Mouse (Mus musculus): ENCODE data around the gene Ntm. TPM values are rescaled to one million over a fixed set of nuclear protein-coding genes. Genes with fewer than 3 reads are reported as not detected.

The Ntm gene
- polyA plus RNA-seq, 2 experiments, result 23.9 to 32.4 TPM

- DNase-seq (ENCODE audit: low spot score) (no peak), ATAC-seq (ENCODE audit: low FRiP score, low read depth) (no peak)
- H3K4me2 ChIP-seq (replicated peaks; ENCODE audit: low read depth, low read length, severe bottlenecking), result no peak overlapping the region
- H3K9me3 ChIP-seq (ENCODE audit: control insufficient read depth, low read length), result no peaks in the 10 kb centered on the region
- no peak overlapping the region for H3K9ac ChIP-seq (ENCODE audit: low read depth, low read length, severe bottlenecking)
- no peak overlapping the region for H3K4me3 ChIP-seq (replicated peaks; ENCODE audit: low read length)
- TF ChIP-seq POLR2A (IDR thresholded peaks at IDR 0.05; ENCODE audit: borderline replicate concordance, extremely low read depth, insufficient read depth, insufficient read length), result no peak
- H3K27ac ChIP-seq (replicated peaks; ENCODE audit: low read depth, low read length), result no peak overlapping the region
- H3K36me3 ChIP-seq (ENCODE audit: control insufficient read depth, insufficient read depth, low read length), result no peaks in the 10 kb centered on the region
- no peaks in the 10 kb centered on the region for H3K27me3 ChIP-seq (ENCODE audit: control insufficient read depth, insufficient read depth, low read length)
- WGBS, result 92% methylated on average over 4 of the region's 4 CpGs
- no peaks in the 10 kb centered on the region for H3K4me1 ChIP-seq (ENCODE audit: control insufficient read depth, insufficient read depth, low read length)
These were observed 199.6 kb downstream of the Ntm start for GRCm38 (mm10) chr9:29763338-29763737.

GRCm38 (mm10) chr9:29761952-29762586, 200.9 kb downstream of the Ntm start:
- DNase-seq (ENCODE audit: low spot score), result no peak
- 67% methylated on average over 8 of the region's 8 CpGs for WGBS
- no peak overlapping the region for H3K27ac ChIP-seq (replicated peaks; ENCODE audit: low read depth, low read length)

GRCm38 (mm10) chr9:29761511-29761910, 201.4 kb downstream of the Ntm start:
- H3K4me3 ChIP-seq (replicated peaks; ENCODE audit: low read length), result no peak overlapping the region
- H3K9me3 ChIP-seq (ENCODE audit: control insufficient read depth, low read length), result no peaks in the 10 kb centered on the region
- DNase-seq (ENCODE audit: low spot score), result no peak
- ATAC-seq (ENCODE audit: low FRiP score, low read depth), result no peak
- no peak overlapping the region for H3K4me2 ChIP-seq (replicated peaks; ENCODE audit: low read depth, low read length, severe bottlenecking)
- TF ChIP-seq POLR2A (IDR thresholded peaks at IDR 0.05; ENCODE audit: borderline replicate concordance, extremely low read depth, insufficient read depth, insufficient read length), result no peak
- WGBS, result 83% methylated on average over 5 of the region's 5 CpGs
- no peaks in the 10 kb centered on the region for H3K27me3 ChIP-seq (ENCODE audit: control insufficient read depth, insufficient read depth, low read length)
- no peak overlapping the region for H3K9ac ChIP-seq (ENCODE audit: low read depth, low read length, severe bottlenecking)
- H3K4me1 ChIP-seq (ENCODE audit: control insufficient read depth, insufficient read depth, low read length), result no peaks in the 10 kb centered on the region
- no peaks in the 10 kb centered on the region for H3K36me3 ChIP-seq (ENCODE audit: control insufficient read depth, insufficient read depth, low read length)
- H3K27ac ChIP-seq (replicated peaks; ENCODE audit: low read depth, low read length), result no peak overlapping the region

More at GRCm38 (mm10) chr9:29761952-29762586, 200.9 kb downstream of the Ntm start:
- Histone ChIP-seq H3K4me3 (replicated peaks; ENCODE audit: low read length) (no peak overlapping the region), H3K4me2 (replicated peaks; ENCODE audit: low read depth, low read length, severe bottlenecking) (no peak overlapping the region), H3K9ac (ENCODE audit: low read depth, low read length, severe bottlenecking) (no peak overlapping the region), H3K27me3 (ENCODE audit: control insufficient read depth, insufficient read depth, low read length) (no peaks in the 10 kb centered on the region), H3K4me1 (ENCODE audit: control insufficient read depth, insufficient read depth, low read length) (no peaks in the 10 kb centered on the region), H3K36me3 (ENCODE audit: control insufficient read depth, insufficient read depth, low read length) (no peaks in the 10 kb centered on the region), H3K9me3 (ENCODE audit: control insufficient read depth, low read length) (no peaks in the 10 kb centered on the region)
- TF ChIP-seq POLR2A (IDR thresholded peaks at IDR 0.05; ENCODE audit: borderline replicate concordance, extremely low read depth, insufficient read depth, insufficient read length), result no peak
- no peak for ATAC-seq (ENCODE audit: low FRiP score, low read depth)

- DNase-seq (ENCODE audit: low spot score) (no peak), ATAC-seq (ENCODE audit: low FRiP score, low read depth) (no peak)
- Histone ChIP-seq H3K27ac (replicated peaks; ENCODE audit: low read depth, low read length) (no peak overlapping the region), H3K27me3 (ENCODE audit: control insufficient read depth, insufficient read depth, low read length) (no peaks in the 10 kb centered on the region), H3K4me1 (ENCODE audit: control insufficient read depth, insufficient read depth, low read length) (no peaks in the 10 kb centered on the region), H3K36me3 (ENCODE audit: control insufficient read depth, insufficient read depth, low read length) (no peaks in the 10 kb centered on the region), H3K4me3 (replicated peaks; ENCODE audit: low read length) (no peak overlapping the region), H3K9me3 (ENCODE audit: control insufficient read depth, low read length) (no peaks in the 10 kb centered on the region), H3K9ac (ENCODE audit: low read depth, low read length, severe bottlenecking) (no peak overlapping the region), H3K4me2 (replicated peaks; ENCODE audit: low read depth, low read length, severe bottlenecking) (no peak overlapping the region)
- WGBS, result 74% methylated on average over 3 of the region's 3 CpGs
- TF ChIP-seq POLR2A (IDR thresholded peaks at IDR 0.05; ENCODE audit: borderline replicate concordance, extremely low read depth, insufficient read depth, insufficient read length), result no peak
These were observed 203.0 kb downstream of the Ntm start for GRCm38 (mm10) chr9:29759940-29760339.

- no peaks in the 10 kb centered on the region for H3K36me3 ChIP-seq (ENCODE audit: control insufficient read depth, insufficient read depth, low read length)
- ATAC-seq (ENCODE audit: low FRiP score, low read depth) (no peak), DNase-seq (ENCODE audit: low spot score) (no peak)
- no peak for TF ChIP-seq POLR2A (IDR thresholded peaks at IDR 0.05; ENCODE audit: borderline replicate concordance, extremely low read depth, insufficient read depth, insufficient read length)
- H3K9me3 ChIP-seq (ENCODE audit: control insufficient read depth, low read length), result no peaks in the 10 kb centered on the region
- H3K9ac ChIP-seq (ENCODE audit: low read depth, low read length, severe bottlenecking), result no peak overlapping the region
- H3K27me3 ChIP-seq (ENCODE audit: control insufficient read depth, insufficient read depth, low read length), result no peaks in the 10 kb centered on the region
- no peak overlapping the region for H3K4me3 ChIP-seq (replicated peaks; ENCODE audit: low read length)
- H3K4me1 ChIP-seq (ENCODE audit: control insufficient read depth, insufficient read depth, low read length), result no peaks in the 10 kb centered on the region
- WGBS, result 77% methylated on average over 2 of the region's 2 CpGs
- no peak overlapping the region for H3K27ac ChIP-seq (replicated peaks; ENCODE audit: low read depth, low read length)
- no peak overlapping the region for H3K4me2 ChIP-seq (replicated peaks; ENCODE audit: low read depth, low read length, severe bottlenecking)
These were observed 203.9 kb downstream of the Ntm start for GRCm38 (mm10) chr9:29759060-29759459.
